Mouse (Mus musculus) heart, embryonic 10.5 days (tissue): ENCODE data around the gene Plxna1. TPM values are rescaled to one million over a fixed set of nuclear protein-coding genes. Genes with fewer than 3 reads are reported as not detected.

Experiments used
- DNase-seq: peaks from one replicate; pipeline ENCODE4 v3.0.0-alpha.2; 2017; ENCODE audit warnings: low spot score
- H3K27ac ChIP-seq: fragments of 300-500 bp; sonication (generic); 2 replicates; pipeline ENCODE4 v1.5.1; 2016; ENCODE audit warnings: mild to moderate bottlenecking
- H3K27me3 ChIP-seq: fragments of 300-500 bp; sonication (generic); 2 replicates; pipeline ENCODE4 v1.6.1; 2016; ENCODE audit warnings: mild to moderate bottlenecking; ENCODE audit not compliant: poor library complexity, insufficient read depth, severe bottlenecking
- H3K36me3 ChIP-seq: fragments of 300-500 bp; sonication (generic); 2 replicates; pipeline ENCODE4 v1.6.1; 2016; ENCODE audit warnings: mild to moderate bottlenecking, moderate library complexity
- H3K4me1 ChIP-seq: fragments of 300-500 bp; sonication (generic); 2 replicates; pipeline ENCODE4 v1.6.1; 2016; ENCODE audit warnings: mild to moderate bottlenecking
- H3K4me3 ChIP-seq: fragments of 300-500 bp; sonication (generic); 2 replicates; pipeline ENCODE4 v1.5.1; 2016; ENCODE audit warnings: mild to moderate bottlenecking, moderate library complexity
- H3K9me3 ChIP-seq: fragments of 300-500 bp; sonication (generic); 2 replicates; pipeline ENCODE4 v1.6.1; 2016; ENCODE audit warnings: mild to moderate bottlenecking, moderate library complexity
- whole genome bisulfite sequencing: fragments of 180-500 bp; shearing (Covaris S2); methylation state at CpG from one replicate; pipeline ENCODE4 v1.1.7; 2016; 5-methylcytosine and 5-hydroxymethylcytosine counted together
- polyA plus RNA-seq: library from polyadenylated mRNA; unstranded; fragments of >200 nt; fragmentation: Nextera tagmentation; extraction: Ambion mirVana; gene quantifications from 2 replicates; pipeline ENCODE4 v1.2.1, GENCODE M21; 2016

The Plxna1 gene
- polyA plus RNA-seq, 1 experiment from 2014 or later = 14.3 TPM

GRCm38 (mm10) chr6:89308213-89308973 is 54.0 kb downstream of the Plxna1 start:
- H3K9me3 ChIP-seq = no peaks in the 10 kb centered on the region; the same call in 1 of the 2 replicates
- 71% methylated on average over 6 of the region's 6 CpGs for WGBS
- DNase-seq = no peak
- peaks cover 22% of the 10 kb centered on the region for H3K4me1 ChIP-seq
- no peaks in the 10 kb centered on the region for H3K27me3 ChIP-seq
- no peak overlapping the region for H3K4me3 ChIP-seq
- no peak overlapping the region for H3K27ac ChIP-seq
- H3K36me3 ChIP-seq = no peaks in the 10 kb centered on the region

DNA sequence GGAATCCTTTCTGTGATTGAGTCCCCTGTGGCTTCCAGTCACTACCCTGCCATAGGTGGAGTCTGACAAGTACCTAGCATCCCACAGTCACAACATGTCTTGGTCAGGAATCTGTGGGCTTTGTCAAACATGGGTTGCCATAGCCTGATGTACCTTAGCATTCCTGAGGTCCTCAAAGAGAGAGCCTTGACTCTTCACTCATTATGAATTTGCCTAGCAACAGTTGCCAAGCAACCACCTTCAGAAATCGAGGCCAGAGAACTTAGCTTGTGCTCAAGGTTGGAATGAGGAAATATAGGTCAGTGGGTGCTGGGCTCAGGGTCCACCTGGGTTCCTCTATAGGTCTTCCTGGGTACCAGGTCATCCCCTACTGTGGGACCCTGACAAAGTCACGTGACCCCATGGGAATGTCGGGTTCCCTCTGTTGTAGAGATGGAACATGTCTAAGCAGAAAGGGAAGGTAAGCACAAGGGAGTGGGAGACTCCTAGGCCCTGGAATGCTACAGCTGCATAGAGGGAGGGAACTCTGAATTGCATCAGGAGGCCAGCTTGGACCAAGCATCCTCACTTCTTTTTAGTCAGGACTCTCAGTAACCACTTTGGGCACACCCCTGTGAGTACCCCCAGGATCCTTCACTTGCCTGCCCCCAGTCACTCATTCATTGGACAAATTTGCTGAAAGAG is 57.9 kb downstream of the Plxna1 start:
- WGBS = 88% methylated on average over 3 of the region's 3 CpGs
- DNase-seq = no peak

DNA sequence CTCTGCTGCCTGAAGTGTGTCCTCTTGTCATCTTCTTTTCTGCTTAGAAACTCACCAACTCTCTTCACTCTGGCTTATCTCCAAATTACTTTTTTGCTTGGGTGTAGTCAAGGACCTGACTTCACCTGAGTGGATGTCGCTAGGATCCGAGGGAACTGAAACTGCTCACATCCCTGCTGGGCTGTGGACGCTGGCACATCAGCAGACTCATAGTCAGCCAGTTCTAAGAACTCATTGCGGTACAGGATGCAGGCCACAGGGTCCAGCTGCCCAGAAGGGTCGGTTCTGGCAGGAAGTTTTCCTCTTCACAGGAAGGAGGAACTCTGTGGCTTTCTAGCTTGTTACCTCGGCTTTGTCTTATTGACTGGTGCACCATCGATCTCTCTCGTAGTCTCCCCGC is 62.6 kb downstream of the Plxna1 start:
- 76% methylated on average over 9 of the region's 9 CpGs for WGBS
- H3K27me3 ChIP-seq = no peaks in the 10 kb centered on the region

More for the DNA sequence above, 57.9 kb downstream of the Plxna1 start:
- no peak overlapping the region for H3K27ac ChIP-seq
- no peaks in the 10 kb centered on the region; the same call in 1 of the 2 replicates for H3K9me3 ChIP-seq
- no peaks in the 10 kb centered on the region for H3K27me3 ChIP-seq
- H3K4me3 ChIP-seq = no peak overlapping the region
- H3K36me3 ChIP-seq = no peaks in the 10 kb centered on the region
- peaks cover 9% of the 10 kb centered on the region for H3K4me1 ChIP-seq

GRCm38 (mm10) chr6:89296909-89297695 is 65.3 kb downstream of the Plxna1 start:
- WGBS = 61% methylated on average over 15 of the region's 15 CpGs

More for the DNA sequence above, 62.6 kb downstream of the Plxna1 start:
- H3K9me3 ChIP-seq = no peaks in the 10 kb centered on the region
- no peak overlapping the region for H3K4me3 ChIP-seq
- no peak for DNase-seq
- no peaks in the 10 kb centered on the region for H3K36me3 ChIP-seq
- no peak overlapping the region for H3K27ac ChIP-seq
- peaks cover 6% of the 10 kb centered on the region; the same call in 1 of the 2 replicates for H3K4me1 ChIP-seq

GRCm38 (mm10) chr6:89296001-89296709 is 66.3 kb downstream of the Plxna1 start:
- H3K4me3 ChIP-seq = no peak overlapping the region
- no peaks in the 10 kb centered on the region for H3K9me3 ChIP-seq
- no peaks in the 10 kb centered on the region for H3K36me3 ChIP-seq
- no peak overlapping the region for H3K27ac ChIP-seq
- no peak for DNase-seq
- peaks cover 12% of the 10 kb centered on the region; the same call in 1 of the 2 replicates for H3K4me1 ChIP-seq
- 80% methylated on average over 8 of the region's 8 CpGs for WGBS
- H3K27me3 ChIP-seq = peaks cover 5% of the 10 kb centered on the region; the same call in 1 of the 2 replicates

More at GRCm38 (mm10) chr6:89296909-89297695, 65.3 kb downstream of the Plxna1 start:
- no peak overlapping the region for H3K4me3 ChIP-seq
- peaks cover 6% of the 10 kb centered on the region; the same call in 1 of the 2 replicates for H3K4me1 ChIP-seq
- H3K27me3 ChIP-seq = peaks cover 5% of the 10 kb centered on the region; the same call in 1 of the 2 replicates
- no peaks in the 10 kb centered on the region for H3K9me3 ChIP-seq
- H3K36me3 ChIP-seq = no peaks in the 10 kb centered on the region
- no peak for DNase-seq
- H3K27ac ChIP-seq = no peak overlapping the region

GRCm38 (mm10) chr6:89294621-89295020 is 67.8 kb downstream of the Plxna1 start:
- no peak for DNase-seq
- Histone ChIP-seq H3K4me3 (no peak overlapping the region), H3K9me3 (no peaks in the 10 kb centered on the region), H3K4me1 (peaks cover 22% of the 10 kb centered on the region), H3K27me3 (peaks cover 5% of the 10 kb centered on the region; the same call in 1 of the 2 replicates), H3K27ac (no peak overlapping the region), H3K36me3 (no peaks in the 10 kb centered on the region)
- WGBS = 48% methylated on average over 1 of the region's 1 CpGs

GRCm38 (mm10) chr6:89291494-89291893 is 70.9 kb downstream of the Plxna1 start:
- H3K4me3 ChIP-seq = no peak overlapping the region
- no peak overlapping the region for H3K27ac ChIP-seq
- peaks cover 5% of the 10 kb centered on the region; the same call in 1 of the 2 replicates for H3K27me3 ChIP-seq
- 58% methylated on average over 7 of the region's 7 CpGs for WGBS
- peaks cover 24% of the 10 kb centered on the region for H3K4me1 ChIP-seq
- no peak for DNase-seq
- H3K36me3 ChIP-seq = no peaks in the 10 kb centered on the region
- no peaks in the 10 kb centered on the region for H3K9me3 ChIP-seq

DNA sequence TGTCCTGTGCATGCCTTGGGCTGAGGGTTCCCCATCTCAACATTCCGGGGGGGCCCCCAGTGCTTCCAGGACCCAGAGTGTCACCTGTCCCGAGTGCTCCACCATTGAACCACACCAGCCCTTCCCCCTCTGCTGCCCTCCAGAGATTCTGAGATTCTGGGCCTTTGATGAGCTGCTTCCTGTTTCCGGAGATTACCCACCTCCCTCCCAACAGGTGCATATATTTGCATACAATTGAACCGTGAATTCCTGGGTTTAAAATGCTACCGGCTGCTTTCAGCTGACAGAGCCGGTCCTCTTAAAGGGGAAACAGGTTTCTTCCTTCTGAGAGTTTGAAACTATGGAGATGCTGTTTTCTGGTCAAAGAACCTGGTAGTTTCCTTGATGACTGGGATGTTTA is 74.3 kb downstream of the Plxna1 start:
- Histone ChIP-seq H3K4me1 (peaks cover 31% of the 10 kb centered on the region), H3K4me3 (no peak overlapping the region), H3K36me3 (no peaks in the 10 kb centered on the region), H3K9me3 (no peaks in the 10 kb centered on the region; the same call in 1 of the 2 replicates), H3K27me3 (peaks cover 5% of the 10 kb centered on the region; the same call in 1 of the 2 replicates), H3K27ac (no peak overlapping the region)
- no peak for DNase-seq
- WGBS = 27% methylated on average over 6 of the region's 6 CpGs

GRCm38 (mm10) chr6:89286700-89287428 is 75.6 kb downstream of the Plxna1 start:
- H3K27ac ChIP-seq = no peak overlapping the region
- 52% methylated on average over 6 of the region's 6 CpGs for WGBS
- peaks cover 30% of the 10 kb centered on the region for H3K4me1 ChIP-seq
- H3K27me3 ChIP-seq = peaks cover 6% of the 10 kb centered on the region; the same call in 1 of the 2 replicates
- H3K36me3 ChIP-seq = no peaks in the 10 kb centered on the region
- H3K9me3 ChIP-seq = no peaks in the 10 kb centered on the region; the same call in 1 of the 2 replicates
- DNase-seq = no peak
- no peak overlapping the region for H3K4me3 ChIP-seq

- H3K36me3 ChIP-seq = no peaks in the 10 kb centered on the region
- peaks cover 28% of the 10 kb centered on the region for H3K4me1 ChIP-seq
- H3K27me3 ChIP-seq = peaks cover 11% of the 10 kb centered on the region
- WGBS = 66% methylated on average over 3 of the region's 3 CpGs
- no peak overlapping the region for H3K4me3 ChIP-seq
- DNase-seq = no peak
- H3K9me3 ChIP-seq = no peaks in the 10 kb centered on the region; the same call in 1 of the 2 replicates
- no peak overlapping the region; the same call in 1 of the 2 replicates for H3K27ac ChIP-seq
These were observed 76.1 kb downstream of the Plxna1 start for GRCm38 (mm10) chr6:89286286-89286655.

DNA sequence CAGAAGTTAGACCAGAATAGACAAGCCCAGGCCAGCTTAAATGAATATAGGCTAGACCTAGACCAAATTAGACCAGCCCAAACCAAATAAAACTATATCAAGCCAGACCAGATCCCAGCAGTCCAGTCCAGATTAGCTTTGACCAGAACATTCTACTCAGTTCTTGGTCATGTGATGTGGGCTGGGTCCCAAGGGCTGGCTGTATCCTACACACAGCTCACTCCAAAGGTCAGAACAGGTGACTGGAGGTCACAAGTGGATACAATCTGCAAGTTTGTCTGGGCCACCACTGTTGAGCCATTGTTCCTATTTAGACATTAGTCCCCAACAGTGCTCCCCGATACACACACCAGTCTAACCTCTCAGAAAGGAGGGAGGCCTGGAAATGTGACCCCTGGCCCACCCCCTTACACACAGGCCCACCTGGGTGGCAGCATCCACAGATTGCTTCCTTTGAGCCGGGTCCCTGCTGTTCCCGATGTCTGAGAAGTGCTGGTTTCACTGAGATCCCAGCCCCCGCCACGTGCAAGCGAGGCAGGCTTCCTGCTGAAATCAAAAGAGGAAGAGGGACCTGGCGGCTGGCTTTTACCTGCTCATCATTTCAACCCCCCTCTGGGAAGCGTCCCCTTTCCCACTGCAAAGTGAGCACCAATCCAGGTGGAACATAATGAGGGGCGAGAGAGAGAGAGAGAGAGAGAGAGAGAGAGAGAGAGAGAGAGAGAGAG is 76.7 kb downstream of the Plxna1 start:
- Histone ChIP-seq H3K4me1 (peaks cover 23% of the 10 kb centered on the region), H3K4me3 (no peak overlapping the region), H3K27me3 (peaks cover 17% of the 10 kb centered on the region), H3K9me3 (no peaks in the 10 kb centered on the region; the same call in 1 of the 2 replicates), H3K36me3 (no peaks in the 10 kb centered on the region), H3K27ac (no peak overlapping the region)
- 48% methylated on average over 9 of the region's 9 CpGs for WGBS
- DNase-seq = no peak
